Mouse (Mus musculus) ES-E14 (cell line): ENCODE measurements around the gene Cd40. TPM values are rescaled to one million over a fixed set of nuclear protein-coding genes. Genes with fewer than 3 reads are reported as not detected.

Experiments used
- DNase-seq: peaks from one replicate; pipeline ENCODE4 v3.0.0-alpha.2; 2013; ENCODE audit warnings: low read depth, low spot score
- H3K27ac ChIP-seq: 2 replicates; pipeline ENCODE4 v1.5.1; 2012; ENCODE audit warnings: low read depth, mild to moderate bottlenecking, low read length, moderate library complexity, mixed read lengths; ENCODE audit not compliant: poor library complexity, insufficient read depth, severe bottlenecking
- H3K36me3 ChIP-seq: 2 replicates; pipeline ENCODE4 v1.6.1; 2012; ENCODE audit warnings: mild to moderate bottlenecking, low read length, moderate library complexity, mixed read lengths; ENCODE audit not compliant: control insufficient read depth, poor library complexity, insufficient read depth, severe bottlenecking
- H3K4me1 ChIP-seq, 2 experiments: fragments of 150-350 bp in 1 of 2; sonication (generic) in 1 of 2; 2 replicates each; pipeline ENCODE4 v1.6.1; 2012; ENCODE audit warnings: low read length in 2 of 2, mild to moderate bottlenecking in 1 of 2, mixed read lengths in 1 of 2; ENCODE audit not compliant: control insufficient read depth in 2 of 2, insufficient read depth in 2 of 2, poor library complexity in 1 of 2
- H3K4me3 ChIP-seq, 2 experiments: fragments of 150-350 bp in 1 of 2; sonication (generic) in 1 of 2; 2 replicates each; pipeline ENCODE4 v1.5.1; 2012; ENCODE audit warnings: low read length in 2 of 2, low read depth in 1 of 2, mild to moderate bottlenecking in 1 of 2, mixed read lengths in 1 of 2; ENCODE audit not compliant: insufficient read depth in 1 of 2, poor library complexity in 1 of 2, severe bottlenecking in 1 of 2
- H3K9ac ChIP-seq: 2 replicates; pipeline ENCODE4 v1.6.1; 2012; ENCODE audit warnings: low read depth, mild to moderate bottlenecking, low read length, mixed read lengths; ENCODE audit not compliant: poor library complexity, insufficient read depth, severe bottlenecking
- H3K9me3 ChIP-seq: fragments of 150-350 bp; sonication (generic); 2 replicates; pipeline ENCODE4 v1.6.1; 2012; ENCODE audit warnings: low read depth, mild to moderate bottlenecking, low read length; ENCODE audit not compliant: control insufficient read depth, insufficient read depth
- CHD2 ChIP-seq: IDR thresholded peaks from 2 replicates; pipeline ENCODE4 v1.6.1; 2014; ENCODE audit warnings: mild to moderate bottlenecking, low read depth, low read length, inconsistent platforms
- HCFC1 ChIP-seq: IDR thresholded peaks from 2 replicates; pipeline ENCODE4 v1.6.1; 2012; ENCODE audit warnings: low read length, inconsistent platforms, borderline replicate concordance; ENCODE audit not compliant: insufficient read depth
- MAFK ChIP-seq: IDR thresholded peaks from 2 replicates; pipeline ENCODE4 v1.6.1; 2014; ENCODE audit warnings: mild to moderate bottlenecking, low read depth, low read length, inconsistent platforms; ENCODE audit not compliant: insufficient read depth
- ZC3H11A ChIP-seq: IDR thresholded peaks from 2 replicates; pipeline ENCODE4 v1.6.1; 2012; ENCODE audit warnings: low read depth, mild to moderate bottlenecking, inconsistent platforms, low read length, borderline replicate concordance
- ZNF384 ChIP-seq: IDR thresholded peaks from 2 replicates; pipeline ENCODE4 v1.6.1; 2012; ENCODE audit warnings: low read depth, low read length, inconsistent platforms
- in situ Hi-C, 2 experiments: fragments of 600-800 bp; cut with MboI; formaldehyde crosslinking; loops; one replicate each; pipeline ENCODE4 v1.15.1; 2025; ENCODE audit warnings: low sequenced_read_pairs in 2 of 2, inconsistent platforms in 1 of 2; ENCODE audit not compliant: unreplicated experiment in 2 of 2
- total RNA-seq: library from RNA; depleted of rRNA; stranded (reverse); fragments of 300-350 nt; gene quantifications from 2 replicates; pipeline ENCODE4 v1.2.3, GENCODE M21; 2012

Gene Cd40
- total RNA-seq, 1 experiment: 5.7 TPM

DNA sequence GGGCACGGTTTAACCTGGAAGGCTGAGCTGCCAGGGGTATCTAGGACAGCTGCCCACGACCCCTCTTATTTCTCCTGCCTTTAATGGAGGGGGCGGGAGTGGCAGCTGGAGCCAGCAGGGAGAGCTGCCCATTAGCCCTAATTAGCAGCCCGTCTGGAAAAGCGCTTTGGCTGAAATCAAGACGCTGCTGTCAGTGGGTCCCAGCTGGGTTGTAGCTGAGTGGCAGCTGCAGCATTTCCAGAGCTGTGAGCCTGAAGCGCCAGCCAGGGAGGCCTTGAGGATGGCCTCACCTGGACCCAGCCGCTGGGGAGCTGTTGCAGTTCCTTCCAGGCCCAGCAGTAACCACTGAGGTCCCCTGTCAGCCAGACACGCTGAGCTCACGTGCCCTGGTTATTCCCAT lies 40.9 kb downstream of the Cd40 start:
- in situ Hi-C loops: no loop called here
- no peaks in the 10 kb centered on the region for H3K9me3 ChIP-seq
- no peaks in the 10 kb centered on the region for H3K4me1 ChIP-seq
- TF ChIP-seq CHD2 (no peak), ZNF384 (no peak), ZC3H11A (no peak), MAFK (no peak), HCFC1 (no peak)
- H3K36me3 ChIP-seq: no peaks in the 10 kb centered on the region
- no peak overlapping the region for H3K4me3 ChIP-seq
- no peak overlapping the region for H3K27ac ChIP-seq
- no peak overlapping the region for H3K9ac ChIP-seq
- no peak for DNase-seq

DNA sequence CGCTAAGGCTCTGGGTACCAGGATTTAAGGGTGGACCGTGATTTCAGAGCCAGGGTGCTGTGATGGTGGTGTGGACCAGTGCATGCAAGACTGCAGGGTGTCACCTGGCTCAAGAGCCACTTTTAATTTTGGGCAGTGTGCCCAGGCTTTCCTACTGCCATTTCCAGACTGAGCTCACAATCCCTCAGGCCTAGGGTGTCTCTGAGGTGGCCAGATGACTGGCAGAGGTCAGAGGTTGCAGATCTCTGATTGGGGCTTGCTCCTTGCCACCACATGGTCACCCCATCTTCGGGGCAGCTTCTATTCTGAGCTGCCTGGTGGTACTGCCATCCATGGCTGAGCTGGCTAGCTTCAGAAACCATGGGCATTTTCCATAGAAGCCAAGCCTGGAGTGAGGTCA lies 43.4 kb downstream of the Cd40 start:
- Histone ChIP-seq H3K4me1 (no peaks in the 10 kb centered on the region), H3K4me3 (no peak overlapping the region)
- TF ChIP-seq ZNF384: no peak

DNA sequence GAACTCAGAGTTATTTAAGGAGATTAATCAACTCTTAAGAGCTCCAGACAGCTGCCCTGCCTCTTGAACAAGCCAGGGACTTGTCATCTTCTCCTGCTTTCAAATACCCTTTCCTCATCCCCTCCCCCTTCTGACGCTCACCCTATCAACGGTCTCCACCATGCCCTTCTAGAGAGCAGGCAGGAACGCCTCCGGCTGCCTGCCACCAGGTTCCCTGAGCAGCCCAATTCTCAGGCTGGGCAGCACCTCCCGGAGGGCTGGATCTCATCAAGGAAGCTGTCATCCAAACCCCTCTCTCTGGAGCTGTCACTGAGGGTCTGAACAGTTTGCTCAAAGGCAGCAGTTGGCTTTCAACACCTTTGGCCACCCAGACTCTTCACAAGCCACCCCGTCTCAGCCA lies 45.3 kb downstream of the Cd40 start:
- TF ChIP-seq ZC3H11A (no peak), CHD2 (no peak), MAFK (no peak), ZNF384 (no peak), HCFC1 (no peak)
- no peak overlapping the region for H3K9ac ChIP-seq
- no peak overlapping the region for H3K27ac ChIP-seq
- no peaks in the 10 kb centered on the region for H3K36me3 ChIP-seq
- no peaks in the 10 kb centered on the region for H3K9me3 ChIP-seq
- DNase-seq: no peak
- no peak overlapping the region for H3K4me3 ChIP-seq
- in situ Hi-C loops: no loop called here
- H3K4me1 ChIP-seq: no peaks in the 10 kb centered on the region

More for the DNA sequence above, 43.4 kb downstream of the Cd40 start:
- DNase-seq: no peak
- H3K9ac ChIP-seq: no peak overlapping the region
- H3K9me3 ChIP-seq: no peaks in the 10 kb centered on the region
- in situ Hi-C loops: no loop called here
- H3K36me3 ChIP-seq: no peaks in the 10 kb centered on the region
- H3K27ac ChIP-seq: no peak overlapping the region

DNA sequence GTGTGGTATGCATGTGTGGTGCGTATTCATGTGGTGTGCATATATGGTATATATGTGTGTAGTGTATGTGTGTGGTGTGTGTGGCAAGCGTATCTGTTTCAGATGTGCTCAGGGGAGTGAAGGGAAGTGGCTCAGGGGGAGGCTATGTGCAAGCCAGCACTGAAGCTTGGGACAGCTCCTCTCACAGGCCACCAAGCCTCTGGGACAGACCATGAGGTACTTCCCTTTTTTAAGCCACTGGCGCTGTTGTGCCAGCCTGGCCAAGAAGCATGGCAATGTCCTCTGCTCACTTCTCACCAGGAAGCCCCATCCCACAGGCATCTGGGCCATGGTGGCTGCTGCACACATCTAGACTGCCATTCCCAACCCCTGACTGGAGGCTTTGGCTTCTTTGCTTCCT lies 47.5 kb downstream of the Cd40 start:
- no peak overlapping the region for H3K27ac ChIP-seq
- DNase-seq: no peak
- H3K4me1 ChIP-seq: no peaks in the 10 kb centered on the region
- H3K36me3 ChIP-seq: no peaks in the 10 kb centered on the region
- in situ Hi-C loops: no loop called here
- H3K4me3 ChIP-seq: no peak overlapping the region
- TF ChIP-seq ZC3H11A (no peak), HCFC1 (no peak), ZNF384 (no peak), CHD2 (no peak), MAFK (no peak)
- no peaks in the 10 kb centered on the region for H3K9me3 ChIP-seq
- H3K9ac ChIP-seq: no peak overlapping the region

DNA sequence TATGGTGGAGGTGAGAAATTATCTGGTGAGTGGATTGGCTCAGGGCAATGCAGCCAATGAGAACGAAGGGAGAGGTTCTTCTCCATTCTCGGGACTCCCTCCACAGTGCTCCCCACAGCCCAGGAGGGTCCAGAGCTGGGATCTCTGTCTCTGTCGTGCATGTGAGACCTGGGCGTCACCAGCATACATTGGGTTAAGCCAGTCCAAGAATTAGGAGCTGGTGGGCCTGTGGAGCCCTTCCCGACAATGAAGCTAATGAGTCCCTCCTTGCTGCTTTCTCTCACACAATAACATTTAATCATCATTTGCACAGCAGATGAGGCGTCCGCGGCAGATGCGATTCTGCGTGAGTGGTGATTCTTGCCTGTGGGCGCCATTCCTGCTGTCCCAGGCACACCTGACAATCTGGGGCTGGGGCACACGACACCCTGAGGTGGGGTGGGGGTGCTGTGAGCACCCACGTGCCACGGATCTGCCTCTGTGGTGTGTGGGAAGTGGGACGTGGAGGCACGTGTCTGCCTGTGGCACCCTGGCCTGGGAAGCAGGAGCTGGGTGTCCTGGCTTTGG lies 50.2 kb downstream of the Cd40 start:
- no peak for DNase-seq
- no peak overlapping the region for H3K9ac ChIP-seq
- no peaks in the 10 kb centered on the region for H3K36me3 ChIP-seq
- H3K4me1 ChIP-seq: no peaks in the 10 kb centered on the region; a peak in 1 of 4 replicates
- H3K9me3 ChIP-seq: no peaks in the 10 kb centered on the region
- no peak overlapping the region for H3K4me3 ChIP-seq
- in situ Hi-C loops: no loop called here
- no peak overlapping the region for H3K27ac ChIP-seq
- TF ChIP-seq HCFC1 (no peak), ZNF384 (no peak), MAFK (no peak), ZC3H11A (no peak), CHD2 (no peak)
